Mouse (Mus musculus) A20 (cell line): ENCODE measurements around the gene Gm3002.
"Not testable (repeated sequence)": the region's sequence is repeated elsewhere in the genome, so short reads cannot be mapped to it uniquely, and the experiment has no call there.

ENCODE experiments used
- DNase-seq: peaks from one replicate; pipeline ENCODE4 v3.0.0-alpha.2; 2011; ENCODE audit warnings: low read depth, low spot score

The Gm3002 gene

GRCm38 (mm10) chr14:3809774-3810173 is at the start of gene Gm3002:
Gene Gm3002, plus strand, starts transcription at chr14:3810074.
- DNase-seq, result not testable (repeated sequence)

- not testable (repeated sequence) for DNase-seq
Measured at GRCm38 (mm10) chr14:3845945-3846344, 36.1 kb downstream of the Gm3002 start, which contains the start of gene Gm3033. Gene Gm3033, plus strand, starts transcription at chr14:3846245.

GRCm38 (mm10) chr14:3883872-3884271 is 74.0 kb downstream of the Gm3002 start, which contains the start of gene Gm2916:
Gene Gm2916, plus strand, starts transcription at chr14:3884172.
- DNase-seq, result not testable (repeated sequence)

GRCm38 (mm10) chr14:3931456-3931855 is 121.6 kb downstream of the Gm3002 start, which contains the start of gene Gm3029:
Gene Gm3029, plus strand, starts transcription at chr14:3931756.
- not testable (repeated sequence) for DNase-seq

- DNase-seq, result not testable (repeated sequence)
Measured at GRCm38 (mm10) chr14:3963247-3963646, 153.4 kb downstream of the Gm3002 start, which contains the start of gene Gm3095. Gene Gm3095, plus strand, starts transcription at chr14:3963547.

GRCm38 (mm10) chr14:3998094-3998493 is 188.2 kb downstream of the Gm3002 start, which contains the start of gene Gm3099:
Gene Gm3099, plus strand, starts transcription at chr14:3998394.
- not testable (repeated sequence) for DNase-seq
